Mouse (Mus musculus) liver, adult 2 months (tissue): ENCODE results near the gene Hck. TPM values are rescaled to one million over a fixed set of nuclear protein-coding genes. Genes with fewer than 3 reads are reported as not detected.
A peak's percentile ranks its signal among the peaks of the same experiment; 100 is the strongest.

Experiments used
- DNase-seq: peaks from one replicate; pipeline ENCODE4 v3.0.0-alpha.2; 2011; ENCODE audit warnings: low read depth, low spot score; ENCODE audit errors: extremely low read depth
- H3K27ac ChIP-seq: fragments of 200-500 bp; replicated peaks from 2 replicates; pipeline ENCODE4 v1.5.1; 2012; ENCODE audit warnings: low read depth, mild to moderate bottlenecking, control low read depth, inconsistent platforms, low read length; ENCODE audit not compliant: insufficient read depth
- H3K27me3 ChIP-seq: fragments of 200-500 bp; 2 replicates; pipeline ENCODE4 v1.6.1; 2012; ENCODE audit warnings: mild to moderate bottlenecking, moderate library complexity, low read length, inconsistent platforms; ENCODE audit not compliant: control insufficient read depth, insufficient read depth
- H3K36me3 ChIP-seq: fragments of 200-500 bp; 2 replicates; pipeline ENCODE4 v1.6.1; 2012; ENCODE audit warnings: low read length, inconsistent platforms; ENCODE audit not compliant: control insufficient read depth, insufficient read depth
- H3K4me1 ChIP-seq: fragments of 200-500 bp; 2 replicates; pipeline ENCODE4 v1.6.1; 2011; ENCODE audit warnings: low read length; ENCODE audit not compliant: control insufficient read depth, insufficient read depth
- H3K4me3 ChIP-seq: fragments of 200-500 bp; 2 replicates; pipeline ENCODE4 v1.5.1; 2011; ENCODE audit warnings: low read depth, mild to moderate bottlenecking, control low read depth, low read length, moderate library complexity; ENCODE audit not compliant: insufficient read depth
- H3K79me2 ChIP-seq: fragments of 200-500 bp; 2 replicates; pipeline ENCODE4 v1.6.1; 2012; ENCODE audit warnings: inconsistent platforms, mild to moderate bottlenecking, low read length, moderate library complexity; ENCODE audit not compliant: control insufficient read depth, insufficient read depth
- H3K9ac ChIP-seq: fragments of 200-500 bp; 2 replicates; pipeline ENCODE4 v1.6.1; 2012; ENCODE audit warnings: low read depth, mild to moderate bottlenecking, control low read depth, inconsistent platforms, low read length
- CTCF ChIP-seq: fragments of 200-500 bp; IDR thresholded peaks from 2 replicates; pipeline ENCODE4 v1.5.1; 2011; ENCODE audit warnings: low read depth, low read length, control low read depth
- POLR2A ChIP-seq: fragments of 200-500 bp; IDR thresholded peaks from 2 replicates; pipeline ENCODE4 v1.6.1; 2011; ENCODE audit warnings: low read length, control low read depth; ENCODE audit not compliant: insufficient read depth; ENCODE audit errors: extremely low read depth
- WGBS: fragments of 180-500 bp; shearing (Covaris S2); methylation state at CpG from one replicate; pipeline ENCODE4 v1.1.7; 2018; 5-methylcytosine and 5-hydroxymethylcytosine counted together
- polyA plus RNA-seq: library from polyadenylated mRNA; depleted of rRNA; stranded (reverse); fragments of >200 nt; gene quantifications from 2 replicates; pipeline ENCODE4 v1.2.3, GENCODE M21; 2012; rRNA removed
- total RNA-seq: library from RNA; depleted of rRNA; stranded (reverse); fragments of >200 nt; gene quantifications from 2 replicates; pipeline ENCODE4 v1.2.3, GENCODE M21; 2014; rRNA removed

Hck gene
- total RNA-seq (7.7 and 8.1 TPM in 2 replicates), polyA plus RNA-seq (2.8 and 5.7 TPM in 2 replicates)

DNA sequence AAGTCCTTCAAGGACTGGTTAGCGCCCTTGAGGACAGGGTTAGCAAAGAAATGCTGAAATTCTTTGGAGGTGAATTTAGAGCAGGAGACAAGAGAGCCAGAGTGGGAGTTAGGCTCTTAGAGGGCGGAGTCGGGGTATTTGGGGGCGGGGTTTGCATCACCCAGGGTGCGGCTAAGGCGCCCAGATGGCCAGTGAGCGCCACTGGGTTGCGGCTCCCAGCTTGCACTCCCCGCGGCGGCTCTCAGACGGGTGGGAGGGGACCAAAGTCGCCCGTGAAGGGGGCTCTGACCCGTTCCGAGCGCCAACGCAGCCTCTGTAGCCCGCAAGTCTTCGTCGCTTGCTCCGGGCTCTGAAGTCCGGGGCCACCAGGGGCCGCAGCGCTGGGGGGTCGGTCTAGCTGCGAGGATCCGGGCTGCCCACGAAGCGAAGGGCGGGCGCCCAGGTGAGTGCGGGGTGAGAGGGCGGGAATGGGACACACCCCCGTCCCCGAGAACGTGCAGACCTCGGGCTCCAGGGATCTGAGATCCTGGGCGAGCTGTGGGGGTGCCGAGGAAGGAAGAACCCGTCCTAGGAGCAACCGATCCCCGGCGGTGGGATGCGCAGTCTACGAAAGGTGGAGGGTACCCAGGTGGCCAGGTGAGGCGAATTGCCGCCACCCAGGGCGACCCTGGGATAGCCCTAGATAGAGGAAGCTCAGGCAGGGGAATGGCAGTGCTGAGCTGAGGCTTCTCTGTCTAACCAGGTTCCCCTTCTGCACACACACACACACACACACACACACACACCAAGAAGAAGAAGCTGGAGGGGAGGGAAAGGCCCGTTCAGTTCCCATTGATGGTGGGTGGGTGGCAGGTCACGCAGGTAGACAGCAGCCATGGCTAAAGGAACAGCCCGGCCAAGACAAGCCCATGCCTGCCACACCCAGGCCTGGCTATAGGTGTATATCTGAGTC, at the start of gene Hck:
Gene Hck, plus strand, starts transcription at position 156 of the 952 bp plus-strand sequence.
- peak within 1 kb of the TSS; percentile 74 for H3K9ac ChIP-seq
- H3K4me3 ChIP-seq = peak within 1 kb of the TSS; percentile 61
- peaks cover 14% of the 10 kb centered on the region for H3K27me3 ChIP-seq
- H3K36me3 ChIP-seq = no peaks in the 10 kb centered on the region
- DNase-seq = no peak
- H3K79me2 ChIP-seq = no peaks in the 10 kb centered on the region
- 5% methylated on average over 52 of the region's 52 CpGs for WGBS
- TF ChIP-seq CTCF (no peak), POLR2A (no peak)
- peaks cover 2% of the 10 kb centered on the region; the same call in 1 of the 2 replicates for H3K4me1 ChIP-seq
- peak within 1 kb of the TSS; percentile 7; the same call in 1 of the 2 replicates for H3K27ac ChIP-seq

DNA sequence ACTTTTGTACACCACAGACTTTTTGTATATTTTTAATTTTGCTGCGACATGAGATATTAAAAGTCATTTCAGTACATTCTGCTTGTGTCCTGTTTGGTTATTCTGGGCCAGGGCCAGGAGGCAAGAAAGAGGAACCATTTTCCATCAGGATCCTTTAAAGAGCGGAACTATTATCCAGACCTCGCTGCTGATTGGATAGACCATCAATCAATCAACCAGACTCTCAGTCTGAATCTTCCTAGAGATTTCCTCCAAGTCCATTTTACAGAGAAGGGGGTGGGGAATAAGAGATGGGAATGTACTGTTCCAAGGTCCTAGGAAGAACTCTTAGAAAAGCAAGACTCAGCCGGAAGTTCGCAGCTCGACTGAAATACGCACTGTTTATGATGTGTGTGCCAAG, 48.1 kb upstream of the Hck start:
- Histone ChIP-seq H3K36me3 (no peaks in the 10 kb centered on the region), H3K27me3 (no peaks in the 10 kb centered on the region), H3K27ac (no peak overlapping the region), H3K4me1 (no peaks in the 10 kb centered on the region), H3K4me3 (no peak overlapping the region), H3K9ac (no peak overlapping the region), H3K79me2 (no peaks in the 10 kb centered on the region)
- 83% methylated on average over 7 of the region's 7 CpGs for WGBS
- no peak for DNase-seq
- TF ChIP-seq CTCF = no peak
- no peak for TF ChIP-seq POLR2A

DNA sequence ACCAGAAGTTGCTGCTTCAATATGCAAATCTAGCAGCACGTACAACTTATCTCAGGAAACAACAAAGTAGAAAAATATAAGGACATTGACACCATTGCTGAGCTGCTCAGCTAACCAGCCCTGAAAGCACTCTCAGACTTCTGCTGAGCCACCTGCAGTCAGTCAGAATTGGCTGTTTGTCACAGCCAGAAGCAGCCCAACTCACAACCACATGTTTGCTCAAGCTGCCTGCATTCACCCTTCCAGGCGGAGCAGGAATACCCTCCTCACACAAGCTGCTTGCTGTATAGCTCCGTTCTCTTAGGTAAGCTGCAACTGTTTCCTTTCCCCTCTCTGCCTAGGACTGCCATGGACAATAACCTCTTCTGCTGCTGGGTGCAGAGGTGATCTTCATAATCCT, 44.9 kb upstream of the Hck start:
- no peak overlapping the region for H3K9ac ChIP-seq
- TF ChIP-seq CTCF = no peak
- no peak for TF ChIP-seq POLR2A
- H3K36me3 ChIP-seq = no peaks in the 10 kb centered on the region
- H3K4me3 ChIP-seq = no peak overlapping the region
- H3K79me2 ChIP-seq = no peaks in the 10 kb centered on the region
- no peak overlapping the region for H3K27ac ChIP-seq
- no peaks in the 10 kb centered on the region for H3K4me1 ChIP-seq
- 67% methylated on average over 3 of the region's 3 CpGs for WGBS
- DNase-seq = no peak
- no peaks in the 10 kb centered on the region for H3K27me3 ChIP-seq

DNA sequence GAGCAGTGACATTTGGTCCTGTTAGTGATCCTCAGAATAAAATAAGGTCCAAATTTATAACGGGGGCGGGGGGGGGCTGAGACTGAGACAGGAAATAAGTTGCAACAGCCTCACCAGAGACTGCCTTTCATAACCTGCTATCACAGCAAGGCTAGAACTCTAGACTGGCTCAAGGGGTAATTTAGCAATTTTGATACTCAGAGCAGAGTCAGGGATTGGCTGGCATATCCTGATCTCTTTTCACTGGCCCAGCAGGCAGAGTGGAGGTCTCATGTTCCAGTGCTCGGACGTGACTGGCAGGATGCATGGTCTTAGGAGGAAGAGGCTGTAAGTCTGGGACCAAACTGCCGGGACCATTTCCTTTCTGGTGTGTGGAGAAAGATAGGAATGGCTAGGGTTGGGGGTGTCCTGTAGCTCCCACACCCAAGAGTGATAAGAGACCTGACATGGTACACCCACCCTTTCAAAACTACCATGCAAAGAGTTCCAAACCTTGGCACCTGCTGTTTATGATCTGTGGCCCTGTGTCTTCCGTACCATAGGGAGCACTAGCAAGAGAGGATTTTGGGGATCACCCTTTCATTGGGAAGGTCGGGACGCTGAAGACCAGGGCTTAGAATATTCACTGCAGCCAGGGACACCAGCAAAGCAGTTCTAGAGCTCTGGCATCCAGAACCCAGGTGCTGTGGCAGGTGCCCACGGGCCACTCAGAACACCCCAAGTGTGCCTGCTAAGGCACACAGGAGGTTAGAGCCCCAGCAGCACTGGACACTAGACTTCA, 43.9 kb upstream of the Hck start:
- Histone ChIP-seq H3K27ac (0 out of 2 replicates have a peak overlapping the region, but pooled peaks have one; percentile 35), H3K79me2 (no peaks in the 10 kb centered on the region), H3K27me3 (no peaks in the 10 kb centered on the region), H3K4me3 (no peak overlapping the region), H3K36me3 (no peaks in the 10 kb centered on the region), H3K4me1 (no peaks in the 10 kb centered on the region), H3K9ac (no peak overlapping the region)
- WGBS = 70% methylated on average over 9 of the region's 9 CpGs
- TF ChIP-seq CTCF (no peak), POLR2A (no peak)
- no peak for DNase-seq

DNA sequence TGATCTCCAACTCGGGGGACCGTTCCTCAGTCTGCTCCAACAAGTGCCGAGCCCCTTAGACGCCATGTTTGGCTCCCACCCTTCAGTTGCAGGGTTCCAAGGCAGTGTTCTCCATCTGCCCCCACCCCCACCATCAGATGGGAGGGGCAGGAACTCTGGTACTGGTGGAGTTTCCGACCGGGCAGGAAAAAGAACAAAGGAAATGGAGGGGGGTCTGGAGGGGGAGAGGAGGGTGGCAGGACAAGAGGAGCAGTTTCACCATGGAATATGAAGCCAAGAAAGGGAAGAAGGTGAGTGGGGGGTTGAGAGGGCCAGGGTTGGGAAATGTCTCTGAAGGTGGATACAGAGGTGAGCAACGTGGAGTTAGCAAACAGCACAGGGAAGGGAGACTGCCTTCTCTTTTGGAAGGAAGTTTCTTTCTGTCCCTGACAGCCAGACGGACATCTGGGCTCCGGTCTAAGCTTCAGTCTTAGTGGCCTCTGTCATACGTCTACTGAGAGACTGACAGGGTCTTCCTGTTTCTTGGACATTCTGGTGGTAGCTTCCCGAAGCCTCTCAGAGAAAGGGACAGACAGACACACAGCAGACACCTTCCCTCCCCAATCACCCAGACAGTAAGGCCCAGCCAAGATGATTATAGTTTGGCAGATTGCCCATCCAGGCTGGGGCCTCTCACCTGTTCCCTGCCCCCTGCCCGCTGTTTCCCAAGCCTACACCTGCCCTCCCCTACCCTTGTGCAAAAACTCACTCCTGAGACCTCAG, 42.3 kb upstream of the Hck start, which contains the start of gene Ccm2l:
Gene Ccm2l, plus strand, starts transcription at position 209 of the 762 bp plus-strand sequence.
- Histone ChIP-seq H3K9ac (peak within 1 kb of the TSS; percentile 38), H3K27me3 (no peaks in the 10 kb centered on the region), H3K4me3 (peak within 1 kb of the TSS; percentile 58), H3K36me3 (no peaks in the 10 kb centered on the region), H3K27ac (peak within 1 kb of the TSS; percentile 75), H3K4me1 (no peaks in the 10 kb centered on the region), H3K79me2 (no peaks in the 10 kb centered on the region)
- TF ChIP-seq POLR2A (no peak), CTCF (no peak)
- 57% methylated on average over 12 of the region's 12 CpGs for WGBS
- DNase-seq = no peak
